Mouse (Mus musculus): ENCODE data around the gene Col15a1.

The Col15a1 gene

DNA sequence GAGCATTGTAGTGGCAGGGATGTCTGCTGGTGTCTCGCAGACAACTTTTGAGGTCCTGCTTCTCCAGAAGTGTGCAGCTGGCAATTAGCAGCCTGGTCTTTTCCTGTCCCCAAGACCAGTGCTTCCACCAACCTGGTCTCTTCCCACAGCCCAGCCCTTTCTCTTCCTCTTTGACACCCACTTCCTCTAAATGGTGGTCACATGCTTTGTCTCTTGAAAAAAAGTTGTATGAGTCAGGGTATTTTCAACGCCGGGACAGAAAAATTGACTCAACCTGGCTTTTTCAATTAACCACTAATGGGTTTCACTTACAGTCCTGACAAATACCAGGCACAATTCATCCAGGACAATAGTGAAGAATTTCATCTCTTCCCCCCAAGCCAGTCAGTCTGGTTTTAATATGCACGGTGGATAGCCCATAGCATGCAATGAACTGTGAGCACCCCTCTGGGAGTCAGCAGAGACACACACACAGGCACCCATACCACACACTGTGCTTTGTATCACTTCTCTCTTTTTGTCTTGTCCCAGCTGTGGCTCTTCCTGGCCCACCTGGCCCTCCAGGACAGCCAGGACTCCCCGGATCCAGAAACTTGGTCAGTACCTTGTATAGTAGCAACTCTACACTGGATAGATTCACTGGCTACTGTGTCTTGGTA is 95.5 kb downstream of the Col15a1 start:
- DNase-seq (ENCODE audit: low read depth, low spot score), result peak; percentile 65

- DNase-seq (ENCODE audit: low read depth, low spot score), result peak; percentile 48
Observed at GRCm38 (mm10) chr4:47309886-47310625, 102.1 kb downstream of the Col15a1 start.

DNA sequence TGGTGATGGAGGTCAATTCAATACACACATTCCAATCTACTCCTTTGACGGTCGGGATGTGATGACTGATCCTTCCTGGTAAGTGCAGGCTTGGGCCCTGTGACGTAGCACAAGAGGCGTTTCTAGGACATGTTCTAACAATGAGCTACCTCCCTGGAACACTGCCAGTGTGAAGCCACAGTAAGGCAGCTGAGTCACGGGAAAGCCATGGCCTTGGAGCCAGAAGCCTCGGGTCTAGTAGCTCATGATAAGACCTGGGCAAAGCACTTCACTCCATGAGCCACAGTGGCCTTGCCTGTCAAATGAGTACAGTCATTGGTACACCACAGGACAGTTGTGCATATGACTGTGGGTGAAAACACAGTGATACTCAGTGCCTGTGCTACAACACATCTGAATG is 102.9 kb downstream of the Col15a1 start:
- DNase-seq (ENCODE audit: low read depth, low spot score), result peak; percentile 43

GRCm38 (mm10) chr4:47311467-47311866 is 103.5 kb downstream of the Col15a1 start:
- DNase-seq (ENCODE audit: low read depth, low spot score), result no peak

GRCm38 (mm10) chr4:47311929-47312328 is 104.0 kb downstream of the Col15a1 start:
- DNase-seq (ENCODE audit: low read depth, low spot score), result no peak

DNA sequence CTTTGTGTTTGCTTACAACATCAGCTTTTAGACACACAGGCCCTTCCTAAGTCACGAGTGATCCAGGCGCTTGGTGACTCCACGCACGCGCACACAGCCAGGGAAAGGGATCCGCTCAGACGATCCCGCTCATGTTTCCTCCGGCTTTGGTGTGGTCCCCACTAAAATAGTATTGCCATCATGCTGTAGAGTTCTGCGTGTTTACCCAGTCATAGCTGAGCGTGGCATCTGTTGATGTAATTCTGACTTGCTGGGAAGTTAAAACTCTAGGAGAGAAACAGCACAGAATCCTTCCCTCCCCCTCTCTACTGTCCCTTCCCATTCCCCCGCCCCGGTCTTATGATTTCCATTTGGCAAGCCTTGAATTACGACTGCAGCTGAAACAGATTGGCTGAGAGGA is 104.7 kb downstream of the Col15a1 start:
- DNase-seq (ENCODE audit: low read depth, low spot score), result no peak

DNA sequence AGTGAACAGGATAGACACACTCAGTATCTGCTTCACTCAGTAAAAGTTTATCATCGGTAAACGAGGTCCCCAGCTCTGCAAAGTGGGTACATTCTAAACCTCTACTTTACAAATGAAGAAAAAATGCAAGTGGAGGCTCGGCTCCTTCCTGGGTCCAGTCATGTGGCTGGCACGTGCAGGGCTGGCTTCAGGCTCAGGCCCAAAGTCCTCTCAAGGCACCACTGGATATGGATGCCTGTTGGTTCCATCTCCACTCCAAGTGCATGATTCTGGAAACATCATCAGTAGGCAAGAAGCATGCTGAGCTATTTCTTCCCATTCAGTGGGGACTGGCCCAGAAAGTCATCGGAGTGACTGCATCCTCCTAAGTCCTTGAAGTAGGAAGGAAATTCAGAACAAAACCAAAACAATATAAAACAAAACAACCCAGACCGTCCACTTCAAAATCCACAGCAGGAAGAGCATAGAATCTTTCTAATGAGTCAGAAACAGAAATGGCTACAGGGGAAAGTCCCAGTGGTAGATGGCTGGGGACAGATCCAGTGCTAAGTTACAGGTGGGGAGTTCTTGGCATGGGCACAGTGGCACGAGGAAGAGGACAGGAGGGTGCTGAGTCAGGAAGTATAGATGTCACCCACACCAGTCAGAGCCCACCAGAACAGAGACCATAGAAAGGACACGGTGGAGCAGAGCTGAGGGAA is 105.9 kb downstream of the Col15a1 start:
- peak; percentile 38 for DNase-seq (ENCODE audit: low read depth, low spot score)

DNA sequence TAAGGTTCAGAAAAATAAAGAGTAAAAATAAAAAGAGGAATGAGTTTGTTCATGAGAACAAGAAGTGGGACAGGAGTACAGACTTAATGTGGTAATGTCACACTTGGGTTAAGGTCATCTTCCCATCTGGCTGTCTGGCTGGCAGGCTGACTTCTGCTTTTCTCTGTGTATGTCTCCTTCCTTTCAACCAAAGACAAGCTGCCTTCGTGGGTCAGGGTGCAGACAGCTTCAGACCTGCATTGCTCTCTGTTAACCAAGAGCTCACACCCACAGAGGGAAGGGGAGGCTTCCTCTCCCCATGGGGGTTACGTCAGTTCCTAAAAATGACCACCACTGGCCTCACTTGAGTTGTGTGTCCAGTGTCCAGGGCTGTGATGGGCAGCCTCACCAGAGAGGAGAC is 107.5 kb downstream of the Col15a1 start:
- DNase-seq (ENCODE audit: low read depth, low spot score), result no peak

DNA sequence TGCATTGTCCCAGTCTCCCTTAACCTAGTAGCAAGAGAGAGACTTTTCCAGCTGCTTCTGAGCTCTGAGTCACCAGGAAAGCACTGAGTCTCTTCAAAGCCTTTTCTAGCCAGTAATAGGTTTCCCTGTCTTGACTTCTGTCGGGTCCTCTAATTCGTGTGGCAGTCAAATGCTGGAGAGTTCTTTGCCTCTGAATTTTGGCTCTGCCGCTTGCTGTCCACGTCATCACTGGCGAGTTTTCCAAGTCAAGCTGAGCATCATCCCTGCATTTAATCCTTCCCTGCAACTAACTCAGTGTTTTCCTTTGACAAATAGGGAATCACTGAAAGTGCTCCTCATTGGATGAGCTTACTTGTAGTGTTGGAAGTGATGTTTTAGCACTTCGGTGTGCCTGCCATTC is 108.5 kb downstream of the Col15a1 start:
- DNase-seq (ENCODE audit: low read depth, low spot score), result no peak

- DNase-seq (ENCODE audit: low read depth, low spot score), result peak; percentile 83
Observed at GRCm38 (mm10) chr4:47319561-47320321, 111.8 kb downstream of the Col15a1 start.

DNA sequence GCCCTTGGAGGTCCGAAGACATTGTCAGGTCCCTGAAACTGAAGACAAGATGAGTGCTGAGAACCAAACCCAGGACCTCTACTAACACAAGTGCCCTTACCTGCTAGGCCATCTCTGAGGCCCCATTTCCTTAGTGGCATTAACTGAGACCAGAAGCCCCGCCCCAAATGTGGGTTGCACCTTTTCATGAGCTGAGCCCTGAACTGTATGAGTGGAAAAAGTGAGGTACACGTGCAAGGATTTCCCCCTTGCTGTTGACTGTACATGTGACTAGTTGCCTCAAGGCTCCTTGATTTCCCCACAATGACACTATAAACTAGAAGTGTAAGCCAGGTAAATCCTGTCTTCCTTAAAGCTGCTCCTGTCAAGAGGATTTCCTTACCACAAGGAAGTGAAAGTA is 114.4 kb downstream of the Col15a1 start:
- peak; percentile 84 for DNase-seq (ENCODE audit: low read depth, low spot score)

- no peak for DNase-seq (ENCODE audit: low read depth, low spot score)
Observed at GRCm38 (mm10) chr4:47324206-47324605, 116.2 kb downstream of the Col15a1 start.

DNA sequence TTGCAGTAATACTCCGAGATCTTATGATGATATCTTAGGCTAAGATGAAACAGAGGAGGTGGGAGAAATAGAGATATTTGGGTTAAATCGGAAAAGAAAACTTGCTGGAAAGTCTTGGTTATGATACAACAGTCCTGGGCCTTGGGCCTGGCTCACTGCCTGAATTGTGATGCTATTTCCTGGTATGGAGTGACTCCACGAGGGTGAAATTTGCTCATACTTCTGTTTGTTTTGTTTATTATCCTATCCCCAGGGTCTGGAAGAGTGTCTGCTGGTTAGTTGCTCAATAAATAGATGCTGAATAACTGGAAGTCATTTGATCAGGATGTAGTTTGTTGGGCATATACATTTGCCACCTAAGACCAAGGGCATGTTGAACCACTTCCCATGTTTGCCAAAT is 119.8 kb downstream of the Col15a1 start:
- no peak for DNase-seq (ENCODE audit: low read depth, low spot score)

DNA sequence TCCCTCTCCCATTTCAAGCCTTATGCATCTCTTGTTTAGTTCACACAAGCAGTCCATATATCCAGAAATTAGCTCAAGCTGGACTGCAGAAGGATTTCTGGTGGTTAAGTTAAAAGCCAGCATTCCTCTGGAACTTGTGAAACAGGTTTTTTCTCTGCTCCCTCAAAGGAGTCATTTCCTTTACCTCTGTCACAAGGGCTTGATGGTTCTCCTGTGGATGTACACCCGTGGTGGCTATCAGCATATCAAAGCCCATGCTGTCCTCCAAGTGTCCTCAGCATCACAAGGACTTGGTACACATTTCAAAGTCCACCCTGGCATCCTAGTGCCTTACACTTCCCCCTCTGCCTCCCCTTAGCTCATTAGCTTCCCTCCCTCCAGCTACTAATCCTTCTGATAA is 121.3 kb downstream of the Col15a1 start:
- no peak for DNase-seq (ENCODE audit: low read depth, low spot score)

DNA sequence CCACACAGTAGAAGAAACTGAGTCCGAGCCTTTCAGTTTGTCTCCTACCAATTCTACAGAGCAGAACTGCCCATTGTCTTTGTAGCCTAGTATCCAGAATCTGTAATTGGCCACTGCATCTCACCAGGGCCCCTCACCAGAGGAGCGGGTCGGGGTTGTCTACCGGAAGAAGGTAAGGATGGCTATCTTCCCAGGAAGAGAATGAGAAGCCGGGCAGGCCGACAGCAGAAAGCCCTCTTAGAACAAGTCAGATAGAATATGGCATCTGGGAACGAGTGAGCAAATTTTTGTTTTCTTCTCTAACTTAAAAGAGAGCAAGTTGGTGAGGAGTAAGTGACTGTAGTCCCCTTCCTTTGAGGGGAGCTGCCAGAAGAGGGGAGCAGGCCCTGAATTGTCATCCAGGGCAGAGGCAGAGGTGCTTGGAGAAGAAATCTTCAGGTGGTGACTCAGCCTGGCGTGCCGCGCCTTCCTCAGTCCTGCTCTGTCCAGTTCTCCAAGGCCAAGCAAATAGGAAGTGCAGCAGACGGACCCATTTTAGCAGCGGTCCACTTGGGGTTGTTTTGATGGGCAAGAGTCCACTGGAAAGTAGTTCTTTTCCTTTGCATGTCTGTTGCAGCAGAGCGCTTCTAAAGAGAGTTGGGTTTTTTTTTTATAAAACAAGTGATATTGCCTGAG is 122.6 kb downstream of the Col15a1 start:
- DNase-seq (ENCODE audit: low read depth, low spot score), result no peak

- DNase-seq (ENCODE audit: low read depth, low spot score), result no peak
Observed at GRCm38 (mm10) chr4:47332812-47333343, 124.9 kb downstream of the Col15a1 start.

DNA sequence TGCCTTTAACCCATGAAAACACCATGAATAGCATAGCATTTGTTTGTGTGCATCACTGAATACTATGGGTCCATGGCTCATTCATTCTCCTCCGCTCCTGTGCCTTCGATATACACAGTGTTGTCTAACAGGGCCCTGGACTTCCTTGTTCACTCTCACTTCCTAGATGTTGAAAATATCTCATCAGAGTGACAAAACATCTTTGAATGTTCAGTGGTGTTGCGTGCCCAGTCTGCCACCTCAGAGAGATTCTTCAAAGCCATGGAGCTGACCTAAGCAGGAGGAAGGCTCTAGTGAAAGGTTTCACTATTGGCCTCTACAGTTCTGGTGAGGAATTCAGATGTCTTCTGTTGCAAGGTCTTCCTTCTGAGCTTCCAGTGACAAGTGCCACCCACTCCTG is 125.6 kb downstream of the Col15a1 start:
- no peak for DNase-seq (ENCODE audit: low read depth, low spot score)

DNA sequence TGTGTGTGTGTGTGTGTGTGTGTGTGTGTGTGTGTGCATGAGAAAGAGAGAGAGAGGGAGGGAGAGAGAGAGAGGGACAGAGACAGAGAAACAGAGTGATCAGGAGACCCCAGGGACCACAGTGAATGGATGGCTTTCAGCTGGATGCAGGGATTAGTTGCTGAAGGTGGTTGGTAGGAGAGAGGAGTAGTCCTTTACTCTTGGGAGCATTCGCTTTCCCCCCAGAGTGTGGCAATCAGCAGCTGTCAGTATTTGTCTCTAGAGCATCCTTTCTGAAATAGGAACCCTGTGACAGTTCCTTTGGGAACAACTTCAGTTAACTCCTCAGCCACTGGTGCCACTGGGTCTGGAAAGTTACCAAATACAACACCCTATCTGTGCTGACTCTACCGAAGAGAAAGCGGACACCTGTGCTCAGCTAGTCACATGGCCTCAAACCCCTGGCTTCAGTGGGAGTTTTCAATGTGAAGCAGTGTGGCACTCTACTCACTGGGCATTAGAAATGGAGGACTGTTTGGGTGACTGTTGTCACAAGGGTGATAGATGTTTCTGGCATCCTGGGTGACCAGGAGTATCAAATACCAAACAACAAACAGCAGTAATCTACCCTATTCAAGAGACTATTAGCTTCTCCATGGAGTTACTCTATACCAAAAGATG is 129.1 kb downstream of the Col15a1 start:
- no peak for DNase-seq (ENCODE audit: low read depth, low spot score)

- DNase-seq (ENCODE audit: low read depth, low spot score), result no peak
Observed at GRCm38 (mm10) chr4:47342632-47343031, 134.7 kb downstream of the Col15a1 start.

DNA sequence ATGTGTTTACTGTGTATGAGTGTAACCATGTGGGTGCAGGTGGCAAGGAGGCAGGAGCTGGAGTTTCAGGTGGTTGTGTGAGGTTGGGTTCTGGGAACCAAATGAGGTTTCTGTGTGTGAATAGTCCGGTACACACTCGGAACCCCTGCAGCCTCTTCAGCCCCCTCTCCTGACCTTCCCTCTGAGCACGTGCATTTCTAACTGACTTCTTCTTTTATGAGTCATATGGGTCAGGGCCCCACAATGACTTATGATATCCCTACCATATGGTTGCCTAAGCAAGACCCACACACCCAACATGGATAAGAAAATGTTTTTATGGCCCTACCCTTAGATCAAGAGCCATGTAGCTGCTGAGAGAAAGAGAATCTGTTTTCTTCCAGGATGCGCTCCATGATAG is 139.1 kb downstream of the Col15a1 start:
- no peak for DNase-seq (ENCODE audit: low read depth, low spot score)

GRCm38 (mm10) chr4:47349759-47350158 is 141.8 kb downstream of the Col15a1 start:
- DNase-seq (ENCODE audit: low read depth, low spot score), result no peak

Measured in CD4-positive helper T cell, adult 2 months (primary cell).